Mouse (Mus musculus) cerebellum, adult 11-12 months (tissue): Measurements from ENCODE around the gene Scgn.

Experiments
- DNase-seq: peaks from one replicate; pipeline ENCODE4 v3.0.0; 2022

The Scgn gene

GRCm38 (mm10) chr13:23990928-23991327 is at the start of gene Scgn:
Scgn (minus strand) TSS chr13:23991214.
- no peak for DNase-seq

- no peak for DNase-seq
Measured at GRCm38 (mm10) chr13:24040221-24040620, 49.2 kb upstream of the Scgn start.

GRCm38 (mm10) chr13:24037502-24037901 is 46.5 kb upstream of the Scgn start:
- DNase-seq = no peak

- no peak for DNase-seq
Measured at GRCm38 (mm10) chr13:24036150-24036549, 45.1 kb upstream of the Scgn start.

GRCm38 (mm10) chr13:24027191-24028170 is 36.5 kb upstream of the Scgn start:
- DNase-seq = no peak

GRCm38 (mm10) chr13:24018515-24018914 is 27.5 kb upstream of the Scgn start:
- DNase-seq = no peak

GRCm38 (mm10) chr13:24005528-24005927 is 14.5 kb upstream of the Scgn start:
- no peak for DNase-seq

- DNase-seq = no peak
Measured at GRCm38 (mm10) chr13:24001797-24002196, 10.8 kb upstream of the Scgn start.

- no peak for DNase-seq
Measured at GRCm38 (mm10) chr13:24001081-24001480, 10.1 kb upstream of the Scgn start.

- DNase-seq = peak; percentile 12
Measured at GRCm38 (mm10) chr13:23998826-23999225, 7.8 kb upstream of the Scgn start.

- no peak for DNase-seq
Measured at GRCm38 (mm10) chr13:23994756-23995155, 3.7 kb upstream of the Scgn start.

GRCm38 (mm10) chr13:23994024-23994423 is 3.0 kb upstream of the Scgn start:
- DNase-seq = no peak

- no peak for DNase-seq
Measured at GRCm38 (mm10) chr13:23990451-23990850, 563 bp downstream of the Scgn start.

- no peak for DNase-seq
Measured at GRCm38 (mm10) chr13:23985130-23985529, 5.9 kb downstream of the Scgn start.

GRCm38 (mm10) chr13:23972271-23972670 is 18.7 kb downstream of the Scgn start:
- no peak for DNase-seq

- DNase-seq = no peak
Measured at GRCm38 (mm10) chr13:23971870-23972269, 19.1 kb downstream of the Scgn start.

- DNase-seq = no peak
Measured at GRCm38 (mm10) chr13:23964909-23965308, 26.1 kb downstream of the Scgn start.

- no peak for DNase-seq
Measured at GRCm38 (mm10) chr13:23959776-23960175, 31.2 kb downstream of the Scgn start.

GRCm38 (mm10) chr13:23950928-23951327 is 40.1 kb downstream of the Scgn start:
- no peak for DNase-seq

- DNase-seq = no peak
Measured at GRCm38 (mm10) chr13:23949484-23950246, 41.3 kb downstream of the Scgn start.

GRCm38 (mm10) chr13:23946254-23946653 is 44.8 kb downstream of the Scgn start:
- no peak for DNase-seq

- DNase-seq = no peak
Measured at GRCm38 (mm10) chr13:23942861-23943260, 48.2 kb downstream of the Scgn start.

GRCm38 (mm10) chr13:23940291-23940690 is 50.7 kb downstream of the Scgn start:
- no peak for DNase-seq

- peak; percentile 15 for DNase-seq
Measured at GRCm38 (mm10) chr13:23938699-23939098, 52.3 kb downstream of the Scgn start.
